Mouse (Mus musculus): Measurements from ENCODE around the gene Lrrfip1. TPM values are rescaled to one million over a fixed set of nuclear protein-coding genes. Genes with fewer than 3 reads are reported as not detected.

Lrrfip1 gene
- polyA plus RNA-seq, 1 experiment: 0.63 TPM

DNA sequence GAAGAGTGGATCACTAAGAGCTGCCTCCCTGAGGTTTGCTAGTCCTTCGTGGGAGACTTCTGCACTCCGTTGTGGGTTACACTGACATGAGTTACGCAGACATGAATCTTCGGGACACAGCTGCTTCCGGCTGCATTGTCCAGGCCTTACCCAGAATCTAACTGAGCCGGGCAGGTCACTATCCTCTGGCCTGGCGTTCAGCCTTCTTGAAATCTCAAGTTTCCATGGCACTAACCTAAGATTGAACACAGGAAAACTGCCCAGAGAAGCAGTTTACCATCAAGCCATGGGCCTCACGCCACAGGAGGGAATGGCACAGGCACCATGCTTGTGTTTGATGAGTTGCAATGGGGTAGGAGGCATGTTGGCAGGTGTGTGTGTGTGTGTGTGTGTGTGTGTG lies 85.8 kb downstream of the Lrrfip1 start:
- Histone ChIP-seq H3K4me3 (ENCODE audit: control insufficient read depth, low read depth, low read length) (no peak overlapping the region), H3K36me3 (ENCODE audit: control insufficient read depth, insufficient read depth, low read length) (no peaks in the 10 kb centered on the region), H3K27ac (ENCODE audit: control insufficient read depth, insufficient read depth, low read depth, low read length) (no peak overlapping the region), H3K4me1 (ENCODE audit: control insufficient read depth, insufficient read depth, low read length) (peaks cover 5% of the 10 kb centered on the region; the same call in 1 of the 2 replicates), H3K27me3 (ENCODE audit: control insufficient read depth, insufficient read depth, low read length) (no peaks in the 10 kb centered on the region)
- no peak for TF ChIP-seq CTCF (IDR thresholded peaks at IDR 0.05; ENCODE audit: control insufficient read depth, insufficient read depth, insufficient replicate concordance, low read depth, low read length)
- TF ChIP-seq POLR2A (IDR thresholded peaks at IDR 0.05; ENCODE audit: control insufficient read depth, low read depth, low read length): no peak

DNA sequence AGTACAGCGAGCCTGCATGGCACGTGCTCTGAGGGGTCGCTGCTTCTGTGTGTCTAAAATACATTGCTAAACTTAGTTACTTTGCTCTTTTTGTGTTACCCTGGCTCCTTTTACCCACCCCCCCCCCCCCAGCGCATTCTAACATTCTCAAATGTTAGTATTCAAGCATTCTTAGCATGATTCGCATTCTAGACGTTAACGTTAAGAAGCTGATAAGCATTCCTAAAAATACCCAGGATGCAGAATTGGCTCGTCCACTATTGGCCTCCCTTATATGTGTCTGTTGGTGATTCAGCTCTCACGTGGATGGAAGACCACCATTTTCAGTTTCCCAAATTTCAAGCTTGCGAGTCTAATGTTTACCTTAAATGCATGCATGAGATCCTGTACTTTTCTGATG lies 86.5 kb downstream of the Lrrfip1 start:
- H3K4me3 ChIP-seq (ENCODE audit: control insufficient read depth, low read depth, low read length): no peak overlapping the region
- H3K36me3 ChIP-seq (ENCODE audit: control insufficient read depth, insufficient read depth, low read length): no peaks in the 10 kb centered on the region
- H3K4me1 ChIP-seq (ENCODE audit: control insufficient read depth, insufficient read depth, low read length): no peaks in the 10 kb centered on the region
- no peak overlapping the region for H3K27ac ChIP-seq (ENCODE audit: control insufficient read depth, insufficient read depth, low read depth, low read length)
- H3K27me3 ChIP-seq (ENCODE audit: control insufficient read depth, insufficient read depth, low read length): no peaks in the 10 kb centered on the region
- TF ChIP-seq POLR2A (IDR thresholded peaks at IDR 0.05; ENCODE audit: control insufficient read depth, low read depth, low read length) (no peak), CTCF (IDR thresholded peaks at IDR 0.05; ENCODE audit: control insufficient read depth, insufficient read depth, insufficient replicate concordance, low read depth, low read length) (no peak)

DNA sequence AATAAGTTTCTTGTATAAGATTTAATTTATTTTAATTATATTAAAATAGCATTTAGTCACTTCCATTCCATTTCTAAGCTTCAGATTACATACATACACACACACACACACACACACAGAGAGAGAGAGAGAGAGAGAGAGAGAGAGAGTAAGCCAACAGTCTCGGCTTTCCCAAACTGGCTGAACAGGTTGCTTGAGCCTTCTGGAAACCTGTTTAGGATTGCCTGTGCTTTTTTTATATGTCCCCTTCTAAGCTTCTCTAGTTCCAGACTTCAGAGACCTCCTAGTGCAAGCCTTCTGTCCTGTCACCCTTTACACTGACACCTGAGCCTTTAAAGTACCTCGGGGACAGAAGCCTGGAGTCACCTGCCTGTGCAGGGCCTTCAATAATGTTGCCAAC lies 87.1 kb downstream of the Lrrfip1 start:
- H3K27ac ChIP-seq (ENCODE audit: control insufficient read depth, insufficient read depth, low read depth, low read length): no peak overlapping the region
- H3K27me3 ChIP-seq (ENCODE audit: control insufficient read depth, insufficient read depth, low read length): no peaks in the 10 kb centered on the region
- no peaks in the 10 kb centered on the region for H3K36me3 ChIP-seq (ENCODE audit: control insufficient read depth, insufficient read depth, low read length)
- no peak overlapping the region for H3K4me3 ChIP-seq (ENCODE audit: control insufficient read depth, low read depth, low read length)
- no peaks in the 10 kb centered on the region for H3K4me1 ChIP-seq (ENCODE audit: control insufficient read depth, insufficient read depth, low read length)
- TF ChIP-seq CTCF (IDR thresholded peaks at IDR 0.05; ENCODE audit: control insufficient read depth, insufficient read depth, insufficient replicate concordance, low read depth, low read length) (no peak), POLR2A (IDR thresholded peaks at IDR 0.05; ENCODE audit: control insufficient read depth, low read depth, low read length) (no peak)

DNA sequence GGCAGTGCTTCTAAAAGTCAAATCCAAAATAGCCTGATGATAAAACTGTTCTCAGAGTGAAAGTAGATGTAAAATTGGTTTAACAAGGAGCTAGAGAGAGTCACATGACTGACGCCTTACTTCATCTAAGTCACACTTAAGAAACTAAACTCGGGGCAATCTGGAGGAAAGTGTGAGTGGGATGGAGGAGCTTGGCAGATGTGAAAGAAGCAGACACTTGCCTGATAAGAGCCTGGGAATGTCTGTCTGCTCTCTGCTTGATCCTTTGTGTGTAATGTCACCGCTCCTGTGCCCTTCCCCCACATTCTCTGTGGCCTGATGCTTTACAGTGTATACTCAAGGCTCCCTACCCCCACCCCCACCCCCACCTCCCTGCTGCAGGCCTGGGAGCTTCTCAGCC lies 87.8 kb downstream of the Lrrfip1 start:
- H3K27ac ChIP-seq (ENCODE audit: control insufficient read depth, insufficient read depth, low read depth, low read length): no peak overlapping the region
- TF ChIP-seq POLR2A (IDR thresholded peaks at IDR 0.05; ENCODE audit: control insufficient read depth, low read depth, low read length): no peak
- TF ChIP-seq CTCF (IDR thresholded peaks at IDR 0.05; ENCODE audit: control insufficient read depth, insufficient read depth, insufficient replicate concordance, low read depth, low read length): no peak
- H3K4me1 ChIP-seq (ENCODE audit: control insufficient read depth, insufficient read depth, low read length): no peaks in the 10 kb centered on the region

DNA sequence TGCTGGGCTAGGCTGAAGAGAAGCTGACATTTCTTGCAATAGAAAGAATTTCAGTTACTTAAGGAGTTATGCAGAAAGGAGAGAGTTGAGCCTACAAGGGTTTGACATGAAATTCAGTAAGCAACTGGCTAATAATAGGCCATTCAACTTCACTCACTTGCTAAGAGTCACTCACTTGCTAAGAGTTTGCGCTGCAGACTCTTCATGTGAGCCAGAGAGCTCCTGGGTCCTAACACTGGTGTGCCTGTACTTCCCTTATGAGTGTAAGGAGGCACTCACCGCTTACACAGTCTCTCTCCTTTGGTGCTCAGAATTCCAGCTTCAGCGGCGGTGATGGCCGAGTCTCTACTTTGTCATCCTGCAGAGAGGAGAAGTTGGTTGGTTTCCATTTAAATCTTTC lies 88.2 kb downstream of the Lrrfip1 start:
- H3K27me3 ChIP-seq (ENCODE audit: control insufficient read depth, insufficient read depth, low read length): no peaks in the 10 kb centered on the region
- TF ChIP-seq CTCF (IDR thresholded peaks at IDR 0.05; ENCODE audit: control insufficient read depth, insufficient read depth, insufficient replicate concordance, low read depth, low read length) (no peak), POLR2A (IDR thresholded peaks at IDR 0.05; ENCODE audit: control insufficient read depth, low read depth, low read length) (no peak)
- no peaks in the 10 kb centered on the region for H3K36me3 ChIP-seq (ENCODE audit: control insufficient read depth, insufficient read depth, low read length)
- no peak overlapping the region for H3K4me3 ChIP-seq (ENCODE audit: control insufficient read depth, low read depth, low read length)
- H3K4me1 ChIP-seq (ENCODE audit: control insufficient read depth, insufficient read depth, low read length): no peaks in the 10 kb centered on the region
- H3K27ac ChIP-seq (ENCODE audit: control insufficient read depth, insufficient read depth, low read depth, low read length): no peak overlapping the region

More for the DNA sequence above, 87.8 kb downstream of the Lrrfip1 start:
- Histone ChIP-seq H3K36me3 (ENCODE audit: control insufficient read depth, insufficient read depth, low read length) (no peaks in the 10 kb centered on the region), H3K4me3 (ENCODE audit: control insufficient read depth, low read depth, low read length) (no peak overlapping the region), H3K27me3 (ENCODE audit: control insufficient read depth, insufficient read depth, low read length) (no peaks in the 10 kb centered on the region)

DNA sequence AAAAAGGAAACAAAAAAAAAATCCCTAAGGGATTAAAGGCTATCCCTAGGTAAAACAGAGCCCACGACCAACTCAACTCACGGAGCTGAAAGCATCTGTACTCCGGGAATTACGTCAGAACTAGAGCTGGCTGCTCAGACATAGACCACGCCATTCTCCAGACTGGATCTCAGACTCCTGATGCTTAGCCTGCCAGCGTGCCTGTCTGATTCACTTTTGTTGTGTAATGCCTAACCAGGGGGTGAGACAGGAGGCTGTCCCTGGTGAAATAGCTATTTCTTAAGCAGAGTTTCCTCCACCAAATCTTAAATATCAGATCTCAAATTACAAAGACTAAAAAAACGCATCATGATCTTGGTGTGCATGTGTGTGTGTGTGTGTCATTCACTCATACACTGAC lies 89.5 kb downstream of the Lrrfip1 start:
- no peaks in the 10 kb centered on the region for H3K27me3 ChIP-seq (ENCODE audit: control insufficient read depth, insufficient read depth, low read length)
- H3K4me1 ChIP-seq (ENCODE audit: control insufficient read depth, insufficient read depth, low read length): no peaks in the 10 kb centered on the region
- H3K4me3 ChIP-seq (ENCODE audit: control insufficient read depth, low read depth, low read length): no peak overlapping the region
- TF ChIP-seq POLR2A (IDR thresholded peaks at IDR 0.05; ENCODE audit: control insufficient read depth, low read depth, low read length) (no peak), CTCF (IDR thresholded peaks at IDR 0.05; ENCODE audit: control insufficient read depth, insufficient read depth, insufficient replicate concordance, low read depth, low read length) (no peak)
- no peak overlapping the region for H3K27ac ChIP-seq (ENCODE audit: control insufficient read depth, insufficient read depth, low read depth, low read length)
- no peaks in the 10 kb centered on the region for H3K36me3 ChIP-seq (ENCODE audit: control insufficient read depth, insufficient read depth, low read length)

DNA sequence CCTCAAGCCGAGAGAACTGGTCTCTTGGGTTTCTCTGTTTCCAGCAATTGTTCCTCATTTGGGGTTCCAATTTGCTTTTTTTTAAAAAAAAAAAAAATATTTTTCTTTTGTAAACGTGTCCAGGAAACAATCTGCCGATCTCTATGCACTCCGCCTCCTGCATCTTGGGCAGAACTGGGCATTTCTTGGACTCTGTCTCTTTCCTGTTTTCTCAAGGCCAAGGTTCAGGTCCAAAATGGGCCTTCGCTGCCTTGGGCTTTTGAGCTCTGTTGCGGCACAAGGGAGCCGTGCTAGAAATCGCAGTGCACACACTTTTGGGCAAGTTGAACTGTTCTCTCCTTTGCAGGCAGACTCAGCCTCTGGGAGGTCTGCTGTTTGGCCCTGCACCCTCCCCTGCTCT lies 90.4 kb downstream of the Lrrfip1 start:
- H3K27ac ChIP-seq (ENCODE audit: control insufficient read depth, insufficient read depth, low read depth, low read length): no peak overlapping the region
- TF ChIP-seq POLR2A (IDR thresholded peaks at IDR 0.05; ENCODE audit: control insufficient read depth, low read depth, low read length) (no peak), CTCF (IDR thresholded peaks at IDR 0.05; ENCODE audit: control insufficient read depth, insufficient read depth, insufficient replicate concordance, low read depth, low read length) (no peak)
- no peaks in the 10 kb centered on the region for H3K4me1 ChIP-seq (ENCODE audit: control insufficient read depth, insufficient read depth, low read length)
- H3K27me3 ChIP-seq (ENCODE audit: control insufficient read depth, insufficient read depth, low read length): no peaks in the 10 kb centered on the region
- no peaks in the 10 kb centered on the region for H3K36me3 ChIP-seq (ENCODE audit: control insufficient read depth, insufficient read depth, low read length)
- H3K4me3 ChIP-seq (ENCODE audit: control insufficient read depth, low read depth, low read length): no peak overlapping the region

DNA sequence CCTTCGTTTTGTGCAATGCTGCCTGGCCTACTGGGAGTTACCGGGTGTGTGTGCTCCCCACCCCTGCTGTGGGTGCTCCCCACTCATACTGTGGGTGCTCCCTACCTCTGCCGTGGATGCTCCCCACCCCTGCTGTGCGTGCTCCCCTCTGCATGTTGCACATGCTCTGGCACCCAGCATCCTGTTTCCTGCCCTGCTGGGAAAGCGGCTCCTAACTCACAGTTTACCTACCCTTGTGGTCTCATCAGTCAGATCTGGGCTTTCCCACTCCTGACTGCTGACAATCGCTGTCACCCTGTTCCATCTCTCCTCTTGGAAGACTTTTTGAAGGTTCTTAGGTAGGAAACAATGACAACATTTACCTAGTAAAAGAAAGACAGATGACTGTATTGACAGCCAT lies 91.9 kb downstream of the Lrrfip1 start:
- Histone ChIP-seq H3K27me3 (ENCODE audit: control insufficient read depth, insufficient read depth, low read length) (no peaks in the 10 kb centered on the region), H3K27ac (ENCODE audit: control insufficient read depth, insufficient read depth, low read depth, low read length) (no peak overlapping the region), H3K36me3 (ENCODE audit: control insufficient read depth, insufficient read depth, low read length) (no peaks in the 10 kb centered on the region), H3K4me1 (ENCODE audit: control insufficient read depth, insufficient read depth, low read length) (no peaks in the 10 kb centered on the region), H3K4me3 (ENCODE audit: control insufficient read depth, low read depth, low read length) (no peak overlapping the region)
- TF ChIP-seq POLR2A (IDR thresholded peaks at IDR 0.05; ENCODE audit: control insufficient read depth, low read depth, low read length) (no peak), CTCF (IDR thresholded peaks at IDR 0.05; ENCODE audit: control insufficient read depth, insufficient read depth, insufficient replicate concordance, low read depth, low read length) (no peak)
